Mouse (Mus musculus): ENCODE measurements around the gene Cacna2d3.

DNA sequence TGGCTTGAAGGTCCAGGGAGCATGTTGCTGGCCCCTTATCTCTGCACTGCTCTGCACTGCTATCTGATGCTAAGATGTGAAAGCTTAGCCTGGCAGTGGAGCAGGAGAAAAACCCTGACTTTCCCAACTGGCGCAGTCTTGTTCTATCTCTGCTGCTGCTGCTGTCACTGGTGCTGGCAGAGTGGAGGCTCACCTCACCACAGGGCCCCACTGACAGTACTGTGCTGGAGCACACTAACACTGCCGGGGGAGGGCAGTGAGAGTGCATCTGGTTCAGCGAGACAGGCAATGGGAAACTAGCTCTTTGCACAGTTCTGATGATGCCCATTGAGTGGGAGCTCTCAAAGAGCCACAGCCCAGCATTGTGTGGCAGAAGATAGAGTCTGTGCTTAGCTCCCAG is 283.4 kb downstream of the Cacna2d3 start:
- TF ChIP-seq CTCF (IDR thresholded peaks at IDR 0.05; ENCODE audit: low read depth) = no peak
- TF ChIP-seq EP300 (IDR thresholded peaks at IDR 0.05; ENCODE audit: low read depth) = no peak

All from heart, postnatal 0 days (tissue).